8 mouse cellular contexts compared by ENCODE assay signal in the genomic region with DNA sequence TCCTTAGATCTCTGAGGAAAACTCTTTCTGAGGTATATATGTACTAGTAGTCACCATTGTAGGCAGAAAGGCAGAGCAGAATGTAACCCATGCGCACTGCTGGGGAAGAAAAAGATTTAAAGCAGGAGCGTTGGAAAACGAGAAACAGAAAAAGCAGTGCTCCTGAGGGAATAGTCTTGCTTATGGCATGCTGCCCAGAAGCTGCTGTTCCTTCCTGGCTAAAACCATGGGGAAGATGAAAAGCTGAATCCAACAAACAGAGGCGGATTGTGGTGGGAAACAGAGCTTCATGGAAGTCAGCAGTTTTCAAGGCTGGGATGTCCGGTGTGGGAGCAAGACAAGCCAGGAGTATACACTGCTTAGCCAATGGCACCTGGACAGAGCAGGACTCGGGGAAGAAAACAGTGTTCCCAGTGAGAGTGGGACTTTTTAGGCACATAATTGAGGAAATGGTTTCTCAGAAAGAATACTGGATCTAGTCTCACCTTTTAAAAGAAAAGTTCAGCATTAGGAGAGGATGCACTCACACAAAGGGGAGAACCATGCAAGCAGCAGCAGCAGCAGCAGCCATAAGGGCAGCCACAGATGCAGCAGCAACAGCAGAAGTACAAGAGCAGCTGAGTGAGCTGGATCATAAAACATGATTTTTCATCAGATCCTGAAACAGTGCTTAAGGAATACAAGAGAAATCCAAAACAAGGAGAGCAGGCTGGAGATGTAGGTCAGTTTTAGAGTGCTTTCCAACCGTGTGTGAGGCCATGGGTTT. TPM values are rescaled to one million over a fixed set of nuclear protein-coding genes. Genes with fewer than 3 reads are reported as not detected.
A peak's percentile ranks its signal among the peaks of the same experiment; 100 is the strongest.
DNase-seq lines count a peak whose midpoint lies in the region; ATAC-seq lines count a peak whose summit lies in the region.

No protein-coding gene starts in this region.

- DNase-seq in adrenal gland, postnatal 10 days: peak; percentile 10
- no peak for DNase-seq in adrenal gland, adult 8-10 months
- DNase-seq in layer of hippocampus, adult 18-20 months (ENCODE audit: low spot score in 2 of 2): peak; percentile 8 to 19
- no peak for DNase-seq in layer of hippocampus, adult 9-11 months
- DNase-seq in gastrocnemius, postnatal 14 days: peak; percentile 31
- no peak for DNase-seq in liver, embryonic 11.5 days (ENCODE audit: low spot score)
- no peak for DNase-seq in urinary bladder, postnatal 4 days (ENCODE audit: low spot score in 2 of 2)

- H3K4me2 ChIP-seq in midbrain, embryonic 15.5 days: 0 out of 2 replicates have a peak overlapping the region, but pooled peaks have one; percentile 3
- no peak overlapping the region for H3K4me2 ChIP-seq in liver, embryonic 11.5 days

- no peak overlapping the region for H3K4me3 ChIP-seq in midbrain, embryonic 15.5 days
- H3K4me3 ChIP-seq in liver, embryonic 11.5 days (ENCODE audit: low read depth, low read length): no peak overlapping the region

- ATAC-seq in midbrain, embryonic 15.5 days (replicated peaks): peak; percentile 69; the same call in 1 of the 2 replicates
- no peak for ATAC-seq in liver, embryonic 11.5 days (replicated peaks; ENCODE audit: low FRiP score)

- intact Hi-C loops in gastrocnemius, postnatal 14 days (cut with DNase I; ENCODE audit: low total_unique reads): no loop called here

- H3K27me3 ChIP-seq in midbrain, embryonic 15.5 days (replicated peaks): no peaks in the 10 kb centered on the region
- H3K27me3 ChIP-seq in liver, embryonic 11.5 days (replicated peaks; ENCODE audit: control insufficient read depth, insufficient read depth, low read length): no peaks in the 10 kb centered on the region

- H3K9ac ChIP-seq in midbrain, embryonic 15.5 days: no peak overlapping the region
- H3K9ac ChIP-seq in liver, embryonic 11.5 days (ENCODE audit: low read depth, low read length): no peak overlapping the region

- no peaks in the 10 kb centered on the region for H3K4me1 ChIP-seq in midbrain, embryonic 15.5 days
- no peaks in the 10 kb centered on the region for H3K4me1 ChIP-seq in liver, embryonic 11.5 days (replicated peaks; ENCODE audit: control insufficient read depth, insufficient read depth, low read length)

- H3K36me3 ChIP-seq in midbrain, embryonic 15.5 days (replicated peaks): no peaks in the 10 kb centered on the region
- no peaks in the 10 kb centered on the region for H3K36me3 ChIP-seq in liver, embryonic 11.5 days (ENCODE audit: control insufficient read depth, insufficient read depth, low read length)

- H3K27ac ChIP-seq in midbrain, embryonic 15.5 days: 0 out of 2 replicates have a peak overlapping the region, but pooled peaks have one; percentile 9
- H3K27ac ChIP-seq in liver, embryonic 11.5 days (ENCODE audit: low read depth, low read length): no peak overlapping the region

- H3K9me3 ChIP-seq in midbrain, embryonic 15.5 days: no peaks in the 10 kb centered on the region
- H3K9me3 ChIP-seq in liver, embryonic 11.5 days (ENCODE audit: control insufficient read depth, low read length): no peaks in the 10 kb centered on the region

- 54% methylated on average over 7 of the region's 7 CpGs for WGBS in midbrain, embryonic 15.5 days
- 67% methylated on average over 7 of the region's 7 CpGs for WGBS in liver, embryonic 11.5 days

RNA-seq across cellular contexts. Expression of a gene that starts 33.0 kb away (rescaled TPM):
- total RNA-seq in adrenal gland, postnatal 10 days (2021): 10 to 100 TPM; 42.9 to 44.7 TPM
- 10 to 100 TPM; 34.2 to 58.7 (median 46.7) TPM for total RNA-seq in adrenal gland, adult 8-10 months (2022)
- total RNA-seq in layer of hippocampus, adult 18-20 months (2021): 10 to 100 TPM; 52.6 to 57.9 TPM
- total RNA-seq in gastrocnemius, postnatal 14 days (2021): 10 to 100 TPM; 12.4 to 12.5 TPM
- polyA plus RNA-seq in midbrain, embryonic 15.5 days (2015; fragmentation: Nextera tagmentation; extraction: Ambion mirVana): 48.4 and 49.8 TPM in 2 replicates
- polyA plus RNA-seq in liver, embryonic 11.5 days (2014; fragmentation: Nextera tagmentation; extraction: Ambion mirVana): 56.5 and 57.6 TPM in 2 replicates

Comparison
In these comparisons a context has a peak if more than half of its experiments do, and no peak if none do; other contexts are left out.
1. DNase-seq: peak in adrenal gland, postnatal 10 days (single experiment), layer of hippocampus, adult 18-20 months (2 of 2) and gastrocnemius, postnatal 14 days (single experiment); none in adrenal gland, adult 8-10 months (single experiment), layer of hippocampus, adult 9-11 months (single experiment), liver, embryonic 11.5 days (single experiment) and urinary bladder, postnatal 4 days (0 of 2).